Mouse (Mus musculus) lung, embryonic 16.5 days (tissue): ENCODE results near the gene Lysmd3. TPM values are rescaled to one million over a fixed set of nuclear protein-coding genes. Genes with fewer than 3 reads are reported as not detected.

Experiments used
- ATAC-seq: fragments of 200-750 bp; cut with Nextera tagmentation; 2 replicates; pipeline ENCODE4 v1.8.0; 2017; ENCODE audit warnings: low read depth, mild to moderate bottlenecking, moderate library complexity
- H3K27ac ChIP-seq: fragments of 300-500 bp; sonication (generic); 2 replicates; pipeline ENCODE4 v1.5.1; 2014; ENCODE audit warnings: mild to moderate bottlenecking, control low read depth, low read length
- H3K27me3 ChIP-seq: fragments of 300-500 bp; sonication (generic); 2 replicates; pipeline ENCODE4 v1.6.1; 2014; ENCODE audit warnings: low read depth, low read length, mixed read lengths; ENCODE audit not compliant: control insufficient read depth, insufficient read depth
- H3K36me3 ChIP-seq: fragments of 300-500 bp; sonication (generic); 2 replicates; pipeline ENCODE4 v1.6.1; 2014; ENCODE audit warnings: low read length; ENCODE audit not compliant: control insufficient read depth, insufficient read depth
- H3K4me1 ChIP-seq: fragments of 300-500 bp; sonication (generic); replicated peaks from 2 replicates; pipeline ENCODE4 v1.6.1; 2014; ENCODE audit warnings: low read length, mixed read lengths; ENCODE audit not compliant: control insufficient read depth, insufficient read depth
- H3K4me2 ChIP-seq: fragments of 300-500 bp; sonication (generic); 2 replicates; pipeline ENCODE4 v1.6.1; 2014; ENCODE audit warnings: low read depth, low read length, control low read depth
- H3K4me3 ChIP-seq: fragments of 300-500 bp; sonication (generic); 2 replicates; pipeline ENCODE4 v1.5.1; 2014; ENCODE audit warnings: mild to moderate bottlenecking, low read length, control low read depth
- H3K9ac ChIP-seq: fragments of 300-500 bp; sonication (generic); 2 replicates; pipeline ENCODE4 v1.6.1; 2014; ENCODE audit warnings: low read length, control low read depth
- H3K9me3 ChIP-seq: fragments of 300-500 bp; sonication (generic); 2 replicates; pipeline ENCODE4 v1.6.1; 2016; ENCODE audit warnings: low read length; ENCODE audit not compliant: control insufficient read depth
- whole genome bisulfite sequencing: fragments of 180-500 bp; shearing (Covaris S2); extraction: QIAGEN DNeasy Blood & Tissue Kit; methylation state at CpG from one replicate; pipeline ENCODE4 v1.1.7; 2014; 5-methylcytosine and 5-hydroxymethylcytosine counted together
- polyA plus RNA-seq: library from polyadenylated mRNA; unstranded; fragments of >200 nt; fragmentation: Nextera tagmentation; extraction: Ambion mirVana; gene quantifications from 2 replicates; pipeline ENCODE4 v1.2.1, GENCODE M21; 2015

Lysmd3 gene
- polyA plus RNA-seq, 1 experiment from 2014 or later = 27.6 TPM

DNA sequence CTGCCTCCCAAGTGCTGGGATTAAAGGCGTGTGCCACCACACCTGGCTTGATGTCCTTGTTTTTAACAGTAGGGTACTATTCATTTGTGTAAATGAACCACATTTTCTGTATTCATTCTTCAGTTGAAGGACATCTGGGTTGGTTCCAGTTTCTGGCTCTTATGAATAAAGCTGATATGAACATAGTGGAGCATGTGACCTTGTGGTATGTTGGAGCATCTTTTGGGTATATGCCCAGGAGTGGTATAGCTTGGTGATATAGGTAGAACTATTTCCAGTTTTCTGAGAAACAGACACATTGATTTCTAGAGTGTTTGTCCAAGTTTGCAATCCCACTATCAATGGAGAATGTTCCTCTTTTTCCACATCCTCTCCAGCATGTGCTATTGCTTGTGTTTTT is 56.4 kb downstream of the Lysmd3 start:
- peaks cover 14% of the 10 kb centered on the region; the same call in 1 of the 2 replicates for H3K4me1 ChIP-seq
- no peaks in the 10 kb centered on the region for H3K9me3 ChIP-seq
- H3K27me3 ChIP-seq = no peaks in the 10 kb centered on the region
- 95% methylated on average over 1 of the region's 1 CpGs for WGBS
- ATAC-seq = no peak
- no peaks in the 10 kb centered on the region for H3K36me3 ChIP-seq
- H3K27ac ChIP-seq = no peak overlapping the region
- no peak overlapping the region for H3K9ac ChIP-seq
- H3K4me2 ChIP-seq = no peak overlapping the region
- H3K4me3 ChIP-seq = no peak overlapping the region

Other genes with a start within 250 kb of the Lysmd3 start
- gene Adgrv1, start 24.5 kb upstream of the Lysmd3 start, polyA plus RNA-seq = 1.3 and 1.9 TPM in 2 replicates
- 7.1 and 7.2 TPM in 2 replicates for gene Polr3g, start 53.4 kb downstream of the Lysmd3 start, polyA plus RNA-seq
- gene Mblac2, start 53.7 kb downstream of the Lysmd3 start, polyA plus RNA-seq = 6.3 and 6.6 TPM in 2 replicates
- 219 and 231 TPM in 2 replicates for gene Cetn3, start 125.4 kb downstream of the Lysmd3 start, polyA plus RNA-seq